Mouse (Mus musculus): ENCODE measurements around the gene Slit2. TPM values are rescaled to one million over a fixed set of nuclear protein-coding genes. Genes with fewer than 3 reads are reported as not detected.

The Slit2 gene
- polyA plus RNA-seq, 1 experiment from 2014 or later, result 20.3 TPM

DNA sequence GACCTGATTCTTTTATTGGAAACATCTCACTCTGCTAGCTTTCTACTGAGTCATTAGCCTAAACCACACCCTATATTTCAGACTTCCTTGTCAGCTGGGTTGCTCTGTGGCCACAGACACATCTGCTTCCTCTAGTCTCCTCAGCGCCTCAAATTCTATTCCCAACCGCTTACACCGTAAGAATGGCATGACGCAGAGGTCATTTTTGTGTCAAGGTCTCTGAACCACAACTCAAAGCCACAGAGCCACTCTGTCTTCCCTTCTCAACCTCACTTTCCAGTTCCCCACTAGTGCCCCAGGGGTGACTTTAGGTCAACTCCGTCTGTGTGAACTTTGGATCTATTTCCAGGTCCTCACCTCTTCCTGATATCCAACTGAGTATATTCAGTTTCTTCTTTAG lies 348.5 kb downstream of the Slit2 start:
- no peak overlapping the region for H3K4me3 ChIP-seq (replicated peaks; ENCODE audit: low read length)
- H3K9me3 ChIP-seq (replicated peaks; ENCODE audit: control insufficient read depth, low read length), result no peaks in the 10 kb centered on the region
- 57% methylated on average over 5 of the region's 5 CpGs for WGBS
- no peaks in the 10 kb centered on the region for H3K27me3 ChIP-seq (ENCODE audit: control insufficient read depth, insufficient read depth, low read length)
- H3K4me1 ChIP-seq (ENCODE audit: control insufficient read depth, insufficient read depth, low read length), result no peaks in the 10 kb centered on the region
- ATAC-seq (ENCODE audit: insufficient read depth, low FRiP score), result 0 out of 2 replicates have a peak, but pooled peaks have one; percentile 17
- no peak overlapping the region for H3K9ac ChIP-seq (ENCODE audit: low read length)
- no peaks in the 10 kb centered on the region for H3K36me3 ChIP-seq (ENCODE audit: control insufficient read depth, insufficient read depth, low read length)
- H3K27ac ChIP-seq (ENCODE audit: low read length), result no peak overlapping the region
- no peak overlapping the region for H3K4me2 ChIP-seq (ENCODE audit: low read depth, low read length)

DNA sequence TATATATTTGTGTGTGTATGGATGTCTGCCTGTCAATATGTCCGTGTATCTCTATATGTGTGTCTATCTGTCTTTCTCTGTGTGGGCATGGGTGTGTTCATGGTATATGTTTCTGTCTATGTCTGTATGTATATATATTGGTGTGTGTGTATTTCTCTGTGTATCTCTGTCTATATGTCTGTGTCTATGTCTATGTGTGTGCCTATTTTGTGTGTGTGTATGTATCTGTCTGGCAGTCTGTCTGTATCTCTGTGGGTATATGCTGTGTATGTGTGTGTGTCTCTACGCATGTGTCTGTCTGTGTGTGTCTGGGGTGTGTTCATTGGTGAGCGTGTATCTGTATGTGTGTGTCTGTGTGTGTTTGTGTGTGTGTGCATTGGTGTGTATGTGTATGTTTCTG lies 350.5 kb downstream of the Slit2 start:
- Histone ChIP-seq H3K27me3 (ENCODE audit: control insufficient read depth, insufficient read depth, low read length) (no peaks in the 10 kb centered on the region), H3K27ac (ENCODE audit: low read length) (no peak overlapping the region), H3K4me2 (ENCODE audit: low read depth, low read length) (no peak overlapping the region), H3K4me3 (replicated peaks; ENCODE audit: low read length) (no peak overlapping the region), H3K36me3 (ENCODE audit: control insufficient read depth, insufficient read depth, low read length) (no peaks in the 10 kb centered on the region), H3K4me1 (ENCODE audit: control insufficient read depth, insufficient read depth, low read length) (no peaks in the 10 kb centered on the region), H3K9ac (ENCODE audit: low read length) (no peak overlapping the region), H3K9me3 (replicated peaks; ENCODE audit: control insufficient read depth, low read length) (no peaks in the 10 kb centered on the region)
- ATAC-seq (ENCODE audit: insufficient read depth, low FRiP score), result no peak
- 89% methylated on average over 3 of the region's 3 CpGs for WGBS

DNA sequence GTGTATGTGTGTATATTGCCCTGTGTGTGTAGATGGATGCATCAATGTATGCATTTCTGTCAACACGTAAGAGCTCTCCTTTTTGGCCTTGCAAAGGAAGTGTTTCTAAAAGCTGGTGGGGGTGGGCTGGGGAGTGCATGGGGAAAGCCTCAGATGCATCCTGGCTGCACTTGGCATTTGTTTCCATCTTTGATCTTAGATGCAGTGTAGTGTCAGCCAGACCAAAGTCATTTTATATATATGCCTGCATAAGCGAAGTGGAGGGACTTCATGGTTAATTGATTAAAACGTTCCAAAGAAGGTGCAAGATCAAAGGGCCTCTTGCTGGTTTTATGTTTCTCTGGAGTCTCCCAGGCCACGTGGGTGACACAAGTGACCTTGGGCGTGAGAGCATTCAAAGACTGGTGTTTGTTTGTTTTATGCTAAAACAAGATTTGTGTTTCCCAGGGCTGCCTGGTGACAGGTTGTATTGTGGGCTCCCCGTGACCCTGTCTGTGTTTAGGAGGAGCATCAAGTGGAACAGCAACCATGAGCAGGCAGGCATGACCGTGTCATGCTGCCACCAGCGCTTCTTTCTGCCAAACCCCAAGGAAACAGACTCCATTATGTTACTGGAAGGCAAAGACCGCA lies 351.1 kb downstream of the Slit2 start:
- Histone ChIP-seq H3K27ac (ENCODE audit: low read length) (no peak overlapping the region), H3K27me3 (ENCODE audit: control insufficient read depth, insufficient read depth, low read length) (no peaks in the 10 kb centered on the region), H3K36me3 (ENCODE audit: control insufficient read depth, insufficient read depth, low read length) (no peaks in the 10 kb centered on the region), H3K9ac (ENCODE audit: low read length) (no peak overlapping the region), H3K4me2 (ENCODE audit: low read depth, low read length) (no peak overlapping the region), H3K4me1 (ENCODE audit: control insufficient read depth, insufficient read depth, low read length) (no peaks in the 10 kb centered on the region), H3K9me3 (replicated peaks; ENCODE audit: control insufficient read depth, low read length) (no peaks in the 10 kb centered on the region), H3K4me3 (replicated peaks; ENCODE audit: low read length) (no peak overlapping the region)
- 44% methylated on average over 9 of the region's 9 CpGs for WGBS
- no peak for ATAC-seq (ENCODE audit: insufficient read depth, low FRiP score)

DNA sequence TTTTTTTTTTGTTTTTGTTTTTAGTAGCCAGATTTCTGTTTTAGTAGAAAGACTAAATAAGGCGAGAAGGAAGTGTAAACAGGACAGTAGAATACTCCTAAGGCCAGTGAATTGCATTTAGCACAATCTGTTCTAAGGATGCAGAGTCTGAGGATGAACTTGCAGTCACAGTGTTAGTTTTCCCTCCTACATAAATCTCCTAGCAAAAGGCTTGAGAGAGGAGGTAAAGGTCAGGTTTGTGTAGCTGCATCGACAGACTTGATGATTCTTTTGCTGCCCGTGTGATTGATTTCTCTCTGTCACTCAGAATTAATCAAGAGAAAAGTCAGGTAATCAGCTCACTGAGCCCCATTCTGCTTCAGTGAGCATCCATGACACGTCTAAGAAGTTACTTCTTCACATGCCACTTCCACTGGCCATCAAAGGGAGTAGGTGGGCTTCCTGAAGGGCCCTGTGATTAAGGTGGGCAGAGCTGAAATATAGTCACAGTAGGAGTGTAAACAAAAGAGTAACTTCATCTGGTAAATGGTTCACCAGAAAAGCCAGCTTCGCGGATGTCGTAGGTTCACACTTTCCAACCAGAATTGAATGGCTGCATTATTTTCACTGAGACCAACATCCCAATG lies 358.0 kb downstream of the Slit2 start:
- no peak for ATAC-seq (ENCODE audit: insufficient read depth, low FRiP score)
- Histone ChIP-seq H3K4me2 (ENCODE audit: low read depth, low read length) (no peak overlapping the region), H3K27me3 (ENCODE audit: control insufficient read depth, insufficient read depth, low read length) (no peaks in the 10 kb centered on the region), H3K36me3 (ENCODE audit: control insufficient read depth, insufficient read depth, low read length) (no peaks in the 10 kb centered on the region), H3K9me3 (replicated peaks; ENCODE audit: control insufficient read depth, low read length) (no peaks in the 10 kb centered on the region), H3K4me1 (ENCODE audit: control insufficient read depth, insufficient read depth, low read length) (no peaks in the 10 kb centered on the region), H3K9ac (ENCODE audit: low read length) (no peak overlapping the region), H3K4me3 (replicated peaks; ENCODE audit: low read length) (no peak overlapping the region), H3K27ac (ENCODE audit: low read length) (no peak overlapping the region)
- WGBS, result 40% methylated on average over 7 of the region's 7 CpGs

DNA sequence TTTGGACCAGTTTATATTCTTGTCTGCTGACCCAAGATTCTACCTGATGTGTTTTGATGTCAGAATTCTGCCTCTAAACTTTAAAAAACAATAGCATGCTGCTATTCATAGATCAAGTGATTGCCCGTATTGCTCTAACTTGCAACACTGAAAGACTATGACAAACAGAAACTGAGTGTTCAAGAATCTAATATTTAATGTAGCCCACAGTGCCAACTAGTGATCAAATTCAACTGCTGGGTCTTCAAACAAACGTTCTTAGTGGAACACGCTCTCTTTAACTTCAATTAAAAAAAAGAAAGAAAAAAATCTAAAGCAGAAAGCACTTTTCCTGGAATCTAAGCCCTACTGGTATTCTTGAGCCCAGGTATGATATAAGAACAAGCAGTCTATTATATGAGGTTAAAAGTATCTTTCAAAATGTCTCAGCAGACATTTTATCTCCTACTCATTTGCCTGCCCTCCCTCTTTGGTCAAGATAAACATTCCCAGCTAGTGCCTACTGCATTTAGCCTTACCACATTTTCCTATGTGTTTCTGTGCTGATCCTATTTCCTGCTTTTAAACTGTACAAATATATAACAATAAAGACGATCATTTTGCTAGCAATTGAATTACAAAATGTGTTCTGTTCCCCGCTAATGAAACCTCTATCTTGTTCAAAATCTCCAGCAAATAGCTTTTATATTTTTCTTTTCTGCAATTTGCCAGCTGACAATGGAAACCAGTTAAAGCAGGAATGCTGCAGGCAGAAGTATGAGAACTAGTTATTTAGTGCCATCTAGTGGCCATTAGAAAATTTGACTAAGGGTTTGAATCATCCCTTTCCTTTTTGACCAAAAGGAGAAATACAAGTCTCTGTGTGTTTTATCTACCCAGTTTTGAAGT lies 362.4 kb downstream of the Slit2 start:
- Histone ChIP-seq H3K4me3 (replicated peaks; ENCODE audit: low read length) (no peak overlapping the region), H3K27ac (ENCODE audit: low read length) (no peak overlapping the region), H3K4me1 (ENCODE audit: control insufficient read depth, insufficient read depth, low read length) (no peaks in the 10 kb centered on the region), H3K27me3 (ENCODE audit: control insufficient read depth, insufficient read depth, low read length) (no peaks in the 10 kb centered on the region), H3K9me3 (replicated peaks; ENCODE audit: control insufficient read depth, low read length) (no peaks in the 10 kb centered on the region), H3K9ac (ENCODE audit: low read length) (no peak overlapping the region), H3K36me3 (ENCODE audit: control insufficient read depth, insufficient read depth, low read length) (no peaks in the 10 kb centered on the region), H3K4me2 (ENCODE audit: low read depth, low read length) (no peak overlapping the region)
- ATAC-seq (ENCODE audit: insufficient read depth, low FRiP score), result no peak
- 32% methylated on average over 5 of the region's 5 CpGs for WGBS

DNA sequence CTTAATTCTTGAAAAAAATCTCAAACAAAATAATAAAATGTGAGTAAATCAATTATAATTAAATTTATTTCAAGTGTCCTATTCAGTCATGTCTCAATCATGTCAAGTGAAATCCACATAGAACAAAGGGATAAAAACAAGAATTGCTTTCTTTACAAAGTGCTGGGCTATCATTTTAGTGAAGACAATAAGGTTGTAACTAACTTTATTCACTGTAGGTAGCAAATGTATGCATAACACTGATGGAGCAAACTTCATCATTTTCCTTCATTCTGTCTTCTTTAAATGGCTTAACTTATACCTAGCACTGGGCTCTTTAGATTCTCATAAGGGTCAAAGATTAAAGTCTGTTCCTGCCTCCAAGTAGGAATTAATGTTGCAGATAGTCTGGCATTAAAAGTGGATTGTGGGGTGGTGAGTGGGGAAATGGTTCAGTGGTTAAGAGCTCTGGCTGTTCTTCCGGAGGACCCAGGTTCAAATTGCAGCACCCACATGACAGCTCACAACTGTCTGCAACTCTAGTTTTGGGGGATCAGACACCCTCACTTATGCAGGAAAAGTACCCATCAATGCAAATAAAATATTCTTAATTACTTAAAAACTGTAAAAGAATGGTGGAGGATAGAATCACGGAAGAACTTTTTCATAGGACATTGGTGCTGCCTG lies 363.2 kb downstream of the Slit2 start:
- 93% methylated on average over 2 of the region's 2 CpGs for WGBS
- no peak overlapping the region for H3K4me2 ChIP-seq (ENCODE audit: low read depth, low read length)
- no peaks in the 10 kb centered on the region for H3K27me3 ChIP-seq (ENCODE audit: control insufficient read depth, insufficient read depth, low read length)
- no peak overlapping the region for H3K9ac ChIP-seq (ENCODE audit: low read length)
- no peak overlapping the region for H3K4me3 ChIP-seq (replicated peaks; ENCODE audit: low read length)
- no peaks in the 10 kb centered on the region for H3K4me1 ChIP-seq (ENCODE audit: control insufficient read depth, insufficient read depth, low read length)
- no peaks in the 10 kb centered on the region for H3K9me3 ChIP-seq (replicated peaks; ENCODE audit: control insufficient read depth, low read length)
- no peak overlapping the region for H3K27ac ChIP-seq (ENCODE audit: low read length)
- ATAC-seq (ENCODE audit: insufficient read depth, low FRiP score), result no peak
- no peaks in the 10 kb centered on the region for H3K36me3 ChIP-seq (ENCODE audit: control insufficient read depth, insufficient read depth, low read length)

DNA sequence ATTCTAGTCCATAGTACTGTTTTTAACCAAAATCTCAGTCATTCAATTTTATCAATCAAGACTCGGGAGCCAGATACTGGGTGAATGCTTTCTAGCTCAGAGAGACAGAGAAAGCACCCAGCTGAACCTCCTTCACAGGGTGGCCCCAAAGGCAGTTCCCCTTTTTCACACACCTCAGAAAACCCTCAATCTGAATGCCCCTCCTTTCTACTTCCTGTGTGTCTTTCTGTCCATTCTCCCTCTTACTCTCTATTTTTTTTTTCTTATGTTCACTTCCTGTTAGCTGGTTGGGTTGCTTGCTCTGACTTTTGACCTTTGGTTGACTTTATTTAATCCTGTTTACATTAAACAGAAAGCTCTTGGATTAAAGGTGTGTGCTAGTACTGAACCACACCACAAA lies 366.4 kb downstream of the Slit2 start:
- Histone ChIP-seq H3K4me1 (ENCODE audit: control insufficient read depth, insufficient read depth, low read length) (no peaks in the 10 kb centered on the region), H3K27ac (ENCODE audit: low read length) (no peak overlapping the region), H3K9me3 (replicated peaks; ENCODE audit: control insufficient read depth, low read length) (no peaks in the 10 kb centered on the region), H3K9ac (ENCODE audit: low read length) (no peak overlapping the region), H3K27me3 (ENCODE audit: control insufficient read depth, insufficient read depth, low read length) (no peaks in the 10 kb centered on the region), H3K36me3 (ENCODE audit: control insufficient read depth, insufficient read depth, low read length) (no peaks in the 10 kb centered on the region), H3K4me3 (replicated peaks; ENCODE audit: low read length) (no peak overlapping the region), H3K4me2 (ENCODE audit: low read depth, low read length) (no peak overlapping the region)
- no peak for ATAC-seq (ENCODE audit: insufficient read depth, low FRiP score)
- 93% methylated on average over 1 of the region's 1 CpGs for WGBS

Measured in stomach, embryonic 16.5 days (tissue).